Mouse (Mus musculus): ENCODE data around the gene Oxct2b.
A peak's percentile ranks its signal among the peaks of the same experiment; 100 is the strongest.
"Not testable (repeated sequence)": the region's sequence is repeated elsewhere in the genome, so short reads cannot be mapped to it uniquely, and the experiment has no call there.

Oxct2b gene

GRCm38 (mm10) chr4:123112216-123112764 lies 3.8 kb upstream of the Oxct2b start:
- no peak for DNase-seq (ENCODE audit: low read depth, low spot score)

GRCm38 (mm10) chr4:123114651-123115050 lies 1.4 kb upstream of the Oxct2b start:
- not testable (repeated sequence) for DNase-seq (ENCODE audit: low read depth, low spot score)

GRCm38 (mm10) chr4:123116640-123117039 lies 574 bp downstream of the Oxct2b start:
- DNase-seq (ENCODE audit: low read depth, low spot score), result not testable (repeated sequence)

GRCm38 (mm10) chr4:123121286-123121685 lies 5.2 kb downstream of the Oxct2b start:
- DNase-seq (ENCODE audit: low read depth, low spot score), result no peak

- DNase-seq (ENCODE audit: low read depth, low spot score), result no peak
These were observed 10.6 kb downstream of the Oxct2b start for GRCm38 (mm10) chr4:123126626-123127025.

GRCm38 (mm10) chr4:123127051-123127450 lies 11.0 kb downstream of the Oxct2b start:
- no peak for DNase-seq (ENCODE audit: low read depth, low spot score)

GRCm38 (mm10) chr4:123137551-123137950 lies 21.5 kb downstream of the Oxct2b start:
- no peak for DNase-seq (ENCODE audit: low read depth, low spot score)

GRCm38 (mm10) chr4:123139513-123140154 lies 23.6 kb downstream of the Oxct2b start, which contains the start of gene Ppie:
TSS of gene Ppie (minus strand) at chr4:123139951.
- DNase-seq (ENCODE audit: low read depth, low spot score), result peak; percentile 72

GRCm38 (mm10) chr4:123147446-123148150 lies 31.5 kb downstream of the Oxct2b start:
- peak; percentile 81 for DNase-seq (ENCODE audit: low read depth, low spot score)

- no peak for DNase-seq (ENCODE audit: low read depth, low spot score)
These were observed 35.9 kb downstream of the Oxct2b start for GRCm38 (mm10) chr4:123152003-123152402.

GRCm38 (mm10) chr4:123152976-123153375 lies 36.9 kb downstream of the Oxct2b start:
- DNase-seq (ENCODE audit: low read depth, low spot score), result peak; percentile 85

- DNase-seq (ENCODE audit: low read depth, low spot score), result no peak
These were observed 38.9 kb downstream of the Oxct2b start for GRCm38 (mm10) chr4:123155004-123155403.

- DNase-seq (ENCODE audit: low read depth, low spot score), result no peak
These were observed 39.4 kb downstream of the Oxct2b start for GRCm38 (mm10) chr4:123155427-123155826.

- DNase-seq (ENCODE audit: low read depth, low spot score), result no peak
These were observed 39.8 kb downstream of the Oxct2b start for GRCm38 (mm10) chr4:123155840-123156239.

- DNase-seq (ENCODE audit: low read depth, low spot score), result no peak
These were observed 44.5 kb downstream of the Oxct2b start for GRCm38 (mm10) chr4:123160571-123160970.

GRCm38 (mm10) chr4:123161251-123161650 lies 45.2 kb downstream of the Oxct2b start:
- not testable (repeated sequence) for DNase-seq (ENCODE audit: low read depth, low spot score)

GRCm38 (mm10) chr4:123162305-123162917 lies 46.3 kb downstream of the Oxct2b start:
- DNase-seq (ENCODE audit: low read depth, low spot score), result no peak

GRCm38 (mm10) chr4:123164157-123164556 lies 48.1 kb downstream of the Oxct2b start:
- DNase-seq (ENCODE audit: low read depth, low spot score), result peak; percentile 71

Data from telencephalon, adult 2 months (tissue).